Mouse (Mus musculus) liver, postnatal 0 days (tissue): Measurements from ENCODE around the gene Gm9049. TPM values are rescaled to one million over a fixed set of nuclear protein-coding genes. Genes with fewer than 3 reads are reported as not detected.
"Not testable (repeated sequence)": the region's sequence is repeated elsewhere in the genome, so short reads cannot be mapped to it uniquely, and the experiment has no call there.

ENCODE experiments used
- ATAC-seq: fragments of 200-750 bp; cut with Nextera tagmentation; 2 replicates; pipeline ENCODE4 v1.8.0; 2017; ENCODE audit warnings: mild to moderate bottlenecking, moderate library complexity
- DNase-seq: peaks from one replicate; pipeline ENCODE4 v3.0.0-alpha.2; 2016
- H3K27ac ChIP-seq: fragments of 300-500 bp; sonication (generic); 2 replicates; pipeline ENCODE4 v1.5.1; 2014; ENCODE audit warnings: antibody characterized with exemption, moderate library complexity, mild to moderate bottlenecking, low read depth
- H3K27me3 ChIP-seq: fragments of 300-500 bp; sonication (generic); 2 replicates; pipeline ENCODE4 v1.6.1; 2014; ENCODE audit warnings: low read length, control low read depth, mixed read lengths; ENCODE audit not compliant: insufficient read depth
- H3K36me3 ChIP-seq: fragments of 300-500 bp; sonication (generic); replicated peaks from 2 replicates; pipeline ENCODE4 v1.6.1; 2014; ENCODE audit warnings: mild to moderate bottlenecking, control low read depth, low read length, moderate library complexity, mixed read lengths; ENCODE audit not compliant: insufficient read depth
- H3K4me1 ChIP-seq: fragments of 300-500 bp; sonication (generic); 2 replicates; pipeline ENCODE4 v1.6.1; 2014; ENCODE audit warnings: antibody characterized with exemption, mild to moderate bottlenecking, control low read depth; ENCODE audit not compliant: insufficient read depth
- H3K4me2 ChIP-seq: fragments of 300-500 bp; sonication (generic); 2 replicates; pipeline ENCODE4 v1.6.1; 2014; ENCODE audit warnings: low read depth, mild to moderate bottlenecking, low read length, moderate library complexity, mixed read lengths
- H3K4me3 ChIP-seq: fragments of 300-500 bp; sonication (generic); 2 replicates; pipeline ENCODE4 v1.5.1; 2014; ENCODE audit warnings: low read depth, low read length
- H3K9ac ChIP-seq: fragments of 300-500 bp; sonication (generic); replicated peaks from 2 replicates; pipeline ENCODE4 v1.6.1; 2014; ENCODE audit warnings: mild to moderate bottlenecking, moderate library complexity
- H3K9me3 ChIP-seq: fragments of 300-500 bp; sonication (generic); 2 replicates; pipeline ENCODE4 v1.6.1; 2016; ENCODE audit warnings: mild to moderate bottlenecking, control low read depth, low read length, mixed read lengths
- CTCF ChIP-seq: sonication (generic); IDR thresholded peaks from 2 replicates; pipeline ENCODE4 v1.5.1; 2016; ENCODE audit warnings: antibody characterized with exemption, low read depth
- EP300 ChIP-seq: IDR thresholded peaks from 2 replicates; pipeline ENCODE4 v1.6.1; 2016; ENCODE audit warnings: antibody characterized with exemption, low read depth, mild to moderate bottlenecking
- WGBS: fragments of 180-500 bp; shearing (Covaris S2); extraction: QIAGEN DNeasy Blood & Tissue Kit; methylation state at CpG from one replicate; pipeline ENCODE4 v1.1.7; 2014; ENCODE audit not compliant: insufficient replicate concordance; 5-methylcytosine and 5-hydroxymethylcytosine counted together
- polyA plus RNA-seq: library from polyadenylated mRNA; unstranded; fragments of >200 nt; fragmentation: Nextera tagmentation; extraction: Ambion mirVana; gene quantifications from 2 replicates; pipeline ENCODE4 v1.2.1, GENCODE M21; 2015

The Gm9049 gene
- polyA plus RNA-seq, 1 experiment from 2014 or later, result not detected

GRCm38 (mm10) chr10:118319024-118319423 is 34.9 kb downstream of the Gm9049 start:
- no peak for ATAC-seq
- H3K4me2 ChIP-seq, result no peak overlapping the region
- H3K4me1 ChIP-seq, result no peaks in the 10 kb centered on the region
- 51% methylated on average over 8 of the region's 8 CpGs for whole genome bisulfite sequencing
- DNase-seq, result no peak
- no peak overlapping the region for H3K9ac ChIP-seq
- H3K27ac ChIP-seq, result no peak overlapping the region
- no peaks in the 10 kb centered on the region for H3K9me3 ChIP-seq
- no peak overlapping the region for H3K4me3 ChIP-seq
- no peak for TF ChIP-seq CTCF
- no peak for TF ChIP-seq EP300
- no peaks in the 10 kb centered on the region for H3K27me3 ChIP-seq
- no peaks in the 10 kb centered on the region for H3K36me3 ChIP-seq

DNA sequence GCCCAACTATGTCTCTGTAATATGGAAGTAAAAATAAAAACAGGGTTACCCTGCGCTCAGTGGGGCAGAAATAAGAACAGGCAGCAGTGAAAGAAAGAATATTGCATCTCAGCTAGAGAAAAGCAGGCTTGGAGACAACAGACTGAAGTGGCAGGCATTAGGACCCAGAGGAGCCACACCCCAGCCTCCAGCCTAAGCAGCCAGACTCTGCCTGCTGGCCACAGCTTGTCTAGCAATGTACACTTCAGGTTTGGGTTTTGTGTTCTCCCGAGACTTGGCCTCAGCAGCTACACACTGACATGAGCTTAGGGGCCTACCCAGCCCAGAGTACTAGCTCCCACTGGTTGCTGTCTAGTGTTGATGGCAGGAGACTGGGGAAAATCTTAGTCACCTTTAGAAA is 51.8 kb downstream of the Gm9049 start:
- H3K27me3 ChIP-seq, H3K9me3 ChIP-seq, H3K4me2 ChIP-seq, H3K4me3 ChIP-seq, H3K36me3 ChIP-seq, DNase-seq, H3K27ac ChIP-seq, ATAC-seq, H3K9ac ChIP-seq, H3K4me1 ChIP-seq: not testable (repeated sequence)
- 40% methylated on average over 2 of the region's 2 CpGs for WGBS

Other genes starting within 250 kb of the Gm9049 start
- gene Mdm1, start 212.3 kb downstream of the Gm9049 start, polyA plus RNA-seq, result 4.3 and 4.7 TPM in 2 replicates
- not detected in 2 replicates for gene Il22, start 149.2 kb downstream of the Gm9049 start, polyA plus RNA-seq
- gene Gm32717, start 113.3 kb downstream of the Gm9049 start, polyA plus RNA-seq, result not detected in 2 replicates
- gene Gm32802, start 95.4 kb downstream of the Gm9049 start, polyA plus RNA-seq, result not detected in 2 replicates
- gene Iltifb, start 59.1 kb downstream of the Gm9049 start, polyA plus RNA-seq, result not detected in 2 replicates
- not detected in 2 replicates for gene Gm9040, start 27.1 kb downstream of the Gm9049 start, polyA plus RNA-seq
- not detected in 2 replicates for gene Gm9044, start 21.7 kb downstream of the Gm9049 start, polyA plus RNA-seq
- gene Gm9045, start 16.3 kb downstream of the Gm9049 start, polyA plus RNA-seq, result not detected in 2 replicates
- gene Gm9046, start 10.8 kb downstream of the Gm9049 start, polyA plus RNA-seq, result not detected in 2 replicates
- gene Gm9048, start 5.4 kb downstream of the Gm9049 start, polyA plus RNA-seq, result not detected in 2 replicates
- gene Ifng, start 86.9 kb upstream of the Gm9049 start, polyA plus RNA-seq, result 0.08 TPM in 1 of 2 replicates, not detected in the other